Mouse (Mus musculus) embryo, embryonic 9.5 days (tissue): Measurements from ENCODE around the gene Tor4a.
A peak's percentile ranks its signal among the peaks of the same experiment; 100 is the strongest.

ENCODE experiments used
- DNase-seq: peaks from one replicate; pipeline ENCODE4 v3.0.0-alpha.2; 2017; ENCODE audit errors: extremely low spot score

Gene Tor4a

GRCm38 (mm10) chr2:25196172-25196954 lies at the start of gene Tor4a:
Tor4a (minus strand) TSS chr2:25196886.
- peak; percentile 45 for DNase-seq

GRCm38 (mm10) chr2:25244144-25244543 lies 47.5 kb upstream of the Tor4a start:
- DNase-seq, result no peak

- DNase-seq, result no peak
Observed at GRCm38 (mm10) chr2:25243342-25243741, 46.7 kb upstream of the Tor4a start.

GRCm38 (mm10) chr2:25242101-25242506 lies 45.4 kb upstream of the Tor4a start, which contains the start of the genes Rnf208 and Cysrt1:
Rnf208 (plus strand) TSS chr2:25242255.
Cysrt1 (minus strand) TSS chr2:25242452.
- DNase-seq, result no peak

GRCm38 (mm10) chr2:25241438-25241775 lies 44.7 kb upstream of the Tor4a start:
- no peak for DNase-seq

- peak; percentile 75 for DNase-seq
Observed at GRCm38 (mm10) chr2:25240723-25241437, 44.2 kb upstream of the Tor4a start.

- no peak for DNase-seq
Observed at GRCm38 (mm10) chr2:25240310-25240709, 43.6 kb upstream of the Tor4a start.

GRCm38 (mm10) chr2:25239766-25240165 lies 43.1 kb upstream of the Tor4a start:
- no peak for DNase-seq

- DNase-seq, result no peak
Observed at GRCm38 (mm10) chr2:25238106-25238505, 41.4 kb upstream of the Tor4a start.

- DNase-seq, result no peak
Observed at GRCm38 (mm10) chr2:25237522-25237921, 40.8 kb upstream of the Tor4a start.

GRCm38 (mm10) chr2:25236614-25237013 lies 39.9 kb upstream of the Tor4a start, which contains the start of gene Rnf224:
Rnf224 (minus strand) TSS chr2:25236787.
- no peak for DNase-seq

- no peak for DNase-seq
Observed at GRCm38 (mm10) chr2:25234551-25235220, 38.0 kb upstream of the Tor4a start.

- no peak for DNase-seq
Observed at GRCm38 (mm10) chr2:25234050-25234449, 37.4 kb upstream of the Tor4a start, which contains the start of gene Slc34a3. Slc34a3 (minus strand) TSS chr2:25234364.

- no peak for DNase-seq
Observed at GRCm38 (mm10) chr2:25233421-25233820, 36.7 kb upstream of the Tor4a start.

GRCm38 (mm10) chr2:25231038-25231437 lies 34.4 kb upstream of the Tor4a start:
- DNase-seq, result no peak

GRCm38 (mm10) chr2:25230581-25230980 lies 33.9 kb upstream of the Tor4a start:
- DNase-seq, result no peak

- DNase-seq, result no peak
Observed at GRCm38 (mm10) chr2:25229582-25229981, 32.9 kb upstream of the Tor4a start.

GRCm38 (mm10) chr2:25228995-25229530 lies 32.4 kb upstream of the Tor4a start:
- no peak for DNase-seq

GRCm38 (mm10) chr2:25228431-25228889 lies 31.8 kb upstream of the Tor4a start:
- peak; percentile 86 for DNase-seq

GRCm38 (mm10) chr2:25227406-25227805 lies 30.7 kb upstream of the Tor4a start:
- no peak for DNase-seq

GRCm38 (mm10) chr2:25226864-25227263 lies 30.2 kb upstream of the Tor4a start:
- DNase-seq, result no peak

GRCm38 (mm10) chr2:25225811-25226379 lies 29.2 kb upstream of the Tor4a start:
- no peak for DNase-seq
